Mouse (Mus musculus) left cerebral cortex, postnatal 10 days (tissue): Measurements from ENCODE around the gene Trir. TPM values are rescaled to one million over a fixed set of nuclear protein-coding genes. Genes with fewer than 3 reads are reported as not detected.

Experiments used
- DNase-seq, 2 experiments: peaks; one replicate each; pipeline ENCODE4 v3.0.0; 2021 to 2022; ENCODE audit warnings: low spot score in 2 of 2, mixed read lengths in 1 of 2; ENCODE audit errors: extremely low spot score in 1 of 2
- intact Hi-C: fragments of 180-260 bp; cut with DNase I; formaldehyde crosslinking; loops from one replicate; pipeline ENCODE4 v1.15.1; 2025
- total RNA-seq, 2 experiments: library from RNA; stranded (reverse); gene quantifications; 2 replicates each; pipeline ENCODE4 v1.2.3; 2021

The Trir gene
- total RNA-seq: 100 to 1,000 TPM; 139 to 145 TPM

DNA sequence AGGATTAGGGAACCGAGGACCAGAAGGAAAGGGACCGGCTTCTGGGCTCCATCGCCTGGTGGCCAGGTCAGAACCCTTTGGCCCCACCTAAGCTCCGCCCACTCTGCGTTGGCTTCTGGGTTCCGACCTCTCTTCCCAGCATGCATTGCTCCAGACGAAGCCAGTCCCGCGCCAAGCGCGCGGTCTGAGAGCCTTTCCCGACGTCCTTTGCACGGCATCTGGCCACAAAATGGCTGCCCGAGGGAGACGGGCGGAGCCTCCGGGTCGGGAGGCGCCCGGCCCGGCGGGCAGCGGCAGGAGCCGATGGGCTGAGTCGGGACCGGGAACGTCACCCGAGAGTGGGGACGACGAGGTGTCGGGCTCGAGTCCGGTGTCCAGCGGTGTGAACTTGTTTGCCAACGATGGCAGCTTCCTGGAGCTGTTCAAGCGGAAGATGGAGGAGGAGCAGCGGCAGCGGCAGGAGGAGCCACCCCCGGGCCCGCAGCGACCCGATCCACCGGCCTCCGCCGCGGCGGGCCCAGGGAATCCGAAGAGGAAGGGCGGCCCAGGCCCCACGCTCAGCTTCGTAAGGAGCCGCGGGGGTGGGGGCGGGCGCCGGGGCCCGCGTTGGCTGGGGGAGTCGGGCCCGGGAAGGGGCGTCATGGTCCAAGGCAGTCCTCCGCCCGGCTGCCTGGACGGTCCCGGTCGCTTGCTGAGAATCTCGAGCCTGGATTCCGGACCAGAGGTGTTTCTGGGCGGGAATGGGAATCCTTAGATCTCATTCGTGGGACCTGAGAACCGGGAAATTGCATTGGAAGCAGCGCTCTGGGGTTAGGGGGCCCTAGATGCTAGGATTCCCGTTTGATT is at the start of gene Trir:
Trir (plus strand) TSS at position 154 of the 846 bp plus-strand sequence.
- DNase-seq: peak; percentile 93 to 98
- intact Hi-C loops: no loop called here

DNA sequence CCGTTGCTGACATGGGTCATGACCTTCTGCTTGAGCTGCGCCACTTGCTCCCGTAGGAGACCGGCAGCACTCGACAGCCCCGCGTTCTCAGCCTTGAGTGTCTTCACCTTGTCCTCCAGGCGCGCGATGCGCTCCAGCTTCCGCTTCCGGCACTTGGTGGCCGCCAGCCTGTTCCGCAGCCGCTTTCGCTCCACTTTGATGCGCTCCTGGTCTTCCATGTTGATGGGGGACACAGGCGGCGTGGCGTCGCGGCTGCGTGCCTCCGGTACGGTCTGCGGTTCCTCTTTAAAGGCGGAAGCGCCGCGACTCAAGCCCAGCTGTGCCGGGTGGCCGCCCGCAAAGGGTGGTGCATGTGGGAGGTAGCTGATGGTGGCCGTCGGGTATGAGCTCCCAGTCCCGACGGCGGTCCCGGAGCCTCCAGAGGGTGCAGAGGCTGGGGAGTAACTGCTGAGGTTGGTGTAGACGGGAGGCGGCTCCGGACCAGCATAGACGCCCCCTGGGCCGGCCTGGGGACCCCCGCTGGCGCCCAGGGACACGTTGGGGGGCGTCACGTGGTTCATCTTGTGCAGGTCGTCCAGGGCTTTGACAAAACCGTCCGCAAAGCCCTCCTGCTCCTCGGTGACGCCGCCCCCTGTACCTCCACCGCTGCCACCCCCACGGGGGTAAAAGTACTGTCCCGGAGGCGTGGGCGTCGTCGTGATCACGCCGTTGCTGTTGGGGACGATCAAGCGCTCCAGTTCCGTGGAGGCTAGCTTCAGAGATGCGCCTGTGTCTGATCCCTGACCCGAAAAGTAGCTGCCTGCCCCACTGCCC is 49.0 kb upstream of the Trir start:
- intact Hi-C loops: no loop called here
- DNase-seq: peak in 1 of 2 experiments; percentile 83

DNA sequence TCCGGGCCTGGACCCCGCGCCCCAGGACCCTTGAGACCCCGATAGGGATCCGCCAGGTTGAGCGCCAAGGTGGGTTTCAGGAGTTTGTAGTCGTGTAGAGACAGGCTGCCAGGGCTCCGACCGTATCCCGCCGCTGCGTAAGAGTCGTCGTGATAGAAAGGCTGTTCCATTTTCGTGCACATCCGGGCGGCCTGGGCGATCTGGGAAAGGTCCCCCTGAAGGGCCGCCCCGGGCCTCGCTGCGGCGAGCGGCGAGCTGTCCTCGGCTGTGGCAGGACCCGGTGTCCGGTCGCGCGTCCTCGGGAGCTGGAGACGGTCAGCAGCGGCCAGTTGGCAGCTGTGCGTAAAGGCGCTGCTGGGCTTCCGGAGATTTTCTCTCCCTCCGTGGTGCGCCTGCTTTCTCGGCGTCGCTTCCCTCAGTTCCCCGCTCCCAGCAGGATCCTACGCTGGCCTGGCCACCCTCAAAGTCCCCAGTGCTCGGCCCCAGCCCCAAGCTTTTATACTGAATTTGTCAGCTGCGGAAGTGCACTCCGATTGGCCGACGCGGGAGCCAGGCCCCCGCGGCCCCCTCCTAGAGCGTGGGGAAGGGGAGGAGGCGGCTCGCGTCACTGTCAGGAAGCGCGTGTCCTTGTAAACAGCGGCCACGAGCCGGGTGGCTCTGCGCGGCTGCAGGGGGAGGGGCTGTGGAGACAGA is 48.2 kb upstream of the Trir start, which contains the start of gene Junb:
Junb (minus strand) TSS at position 471 of the 693 bp plus-strand sequence.
- intact Hi-C loops: no loop called here
- peak; percentile 92 to 97 for DNase-seq

DNA sequence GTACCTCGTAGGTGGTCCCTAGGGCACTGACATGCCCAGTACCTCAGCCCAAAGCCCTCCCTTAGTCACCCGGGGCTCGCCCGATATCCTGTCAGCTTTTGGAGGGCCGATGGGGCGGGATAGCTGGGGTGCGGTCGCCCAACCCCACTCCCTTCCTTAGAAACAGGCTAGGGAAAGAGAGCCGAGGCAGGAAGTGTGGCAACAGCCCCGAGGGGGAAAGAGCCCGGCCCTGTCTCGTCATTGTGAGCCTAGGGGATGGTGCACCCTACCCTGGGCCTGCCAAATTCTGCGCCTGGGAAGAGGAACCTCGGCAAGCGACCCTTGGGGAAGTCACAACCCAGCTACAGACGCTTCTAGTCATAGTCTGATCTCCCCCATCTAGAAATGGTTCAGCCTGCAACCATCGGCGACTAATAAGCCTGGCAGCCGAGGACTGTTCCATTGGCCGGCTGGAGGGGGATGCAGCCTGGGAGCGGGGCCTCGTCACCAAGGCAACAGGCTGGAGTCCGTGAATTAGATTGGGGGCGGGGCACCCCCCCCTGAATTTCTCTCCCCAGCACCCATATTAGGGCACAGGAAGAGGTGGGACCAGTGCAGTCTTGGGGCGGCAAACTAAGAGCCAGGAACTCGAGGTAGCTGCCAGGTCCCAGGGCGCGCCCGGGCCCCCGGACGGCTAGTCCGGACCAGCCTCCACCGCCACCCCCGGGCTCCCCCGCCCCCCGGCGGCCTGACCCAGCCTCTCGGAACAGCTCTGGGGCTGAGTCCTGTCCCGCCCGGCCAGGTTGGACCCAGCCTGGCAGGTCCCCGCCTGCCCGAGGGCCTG is 46.8 kb upstream of the Trir start:
- peak; percentile 91 to 96 for DNase-seq
- intact Hi-C loops: no loop called here

DNA sequence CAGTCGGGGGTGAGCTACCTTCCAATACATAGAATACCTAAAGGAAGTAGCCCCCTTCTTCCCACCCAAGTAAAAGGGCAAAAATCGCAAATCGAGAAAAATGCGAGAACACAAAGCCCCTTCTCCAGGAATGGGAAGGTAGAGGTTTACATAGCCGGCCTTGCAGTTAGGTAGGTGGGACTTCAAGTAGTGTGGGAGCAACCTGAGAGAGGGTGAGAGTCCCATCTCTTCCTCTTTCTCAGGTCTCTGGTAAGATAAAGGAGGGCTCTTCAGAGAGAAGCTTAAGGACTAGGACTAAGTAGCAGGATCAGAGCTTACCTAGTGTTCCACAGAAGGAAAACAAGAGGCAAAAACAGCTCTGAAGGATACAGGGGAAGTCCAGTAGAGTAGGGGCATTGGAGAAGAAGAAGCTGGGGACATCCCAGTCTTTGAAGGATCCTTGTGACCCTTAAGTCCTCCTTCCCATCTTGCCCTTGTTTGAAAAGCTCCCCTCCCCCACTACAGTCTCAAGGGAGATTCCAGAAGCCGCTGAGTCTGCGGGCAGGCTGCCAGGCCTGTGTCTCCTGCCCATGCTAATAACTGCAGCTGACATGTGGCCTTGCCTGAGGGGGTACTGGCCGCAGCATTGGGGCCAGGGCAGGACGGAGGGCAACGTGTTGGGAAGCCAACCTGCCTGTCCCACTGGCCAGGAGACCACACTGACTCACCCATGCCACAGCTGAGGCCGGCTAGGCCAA is 45.8 kb upstream of the Trir start:
- intact Hi-C loops: no loop called here
- DNase-seq: peak; percentile 71 to 92

DNA sequence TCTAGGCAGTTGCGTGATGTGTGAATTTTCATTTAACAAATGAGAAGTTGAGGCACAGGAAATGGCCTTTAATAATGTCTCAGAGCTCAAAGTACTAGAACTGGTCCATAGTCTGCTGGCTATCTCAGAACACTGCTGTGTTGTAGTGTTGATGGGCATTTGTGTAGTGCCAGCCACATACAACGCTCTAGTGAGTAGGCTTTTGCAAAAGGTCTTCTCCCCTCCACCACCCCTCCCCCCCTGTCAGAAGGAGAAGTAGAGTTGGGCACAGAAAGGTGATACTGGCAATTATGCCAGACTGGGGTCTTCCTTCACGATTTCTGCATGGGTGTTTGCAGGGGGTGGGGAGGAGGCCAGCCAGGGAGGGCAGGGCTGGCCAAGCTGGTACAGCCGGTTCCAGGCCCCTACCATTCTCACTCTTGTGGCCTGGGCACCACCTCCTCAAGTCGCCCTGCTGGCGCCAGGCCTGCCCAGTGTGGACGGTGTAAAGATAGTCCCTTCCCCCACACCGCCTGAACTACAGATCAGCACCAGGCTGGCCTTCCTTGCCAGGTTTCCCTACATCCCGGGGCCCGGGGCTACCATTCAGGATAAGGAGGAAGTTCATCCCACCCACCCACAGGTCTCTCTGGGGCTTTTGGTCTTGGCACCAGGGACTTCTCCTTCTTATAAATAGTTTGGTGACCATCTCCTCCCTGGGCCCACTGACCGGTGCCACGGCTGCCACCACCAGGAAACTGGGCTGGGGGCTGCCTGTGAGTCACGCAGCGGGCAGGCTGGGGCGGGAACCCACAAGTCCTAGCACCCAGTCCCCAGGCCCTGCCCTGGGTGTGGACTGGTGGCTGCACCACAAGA is 44.8 kb upstream of the Trir start:
- DNase-seq: no peak
- intact Hi-C loops: no loop called here

DNA sequence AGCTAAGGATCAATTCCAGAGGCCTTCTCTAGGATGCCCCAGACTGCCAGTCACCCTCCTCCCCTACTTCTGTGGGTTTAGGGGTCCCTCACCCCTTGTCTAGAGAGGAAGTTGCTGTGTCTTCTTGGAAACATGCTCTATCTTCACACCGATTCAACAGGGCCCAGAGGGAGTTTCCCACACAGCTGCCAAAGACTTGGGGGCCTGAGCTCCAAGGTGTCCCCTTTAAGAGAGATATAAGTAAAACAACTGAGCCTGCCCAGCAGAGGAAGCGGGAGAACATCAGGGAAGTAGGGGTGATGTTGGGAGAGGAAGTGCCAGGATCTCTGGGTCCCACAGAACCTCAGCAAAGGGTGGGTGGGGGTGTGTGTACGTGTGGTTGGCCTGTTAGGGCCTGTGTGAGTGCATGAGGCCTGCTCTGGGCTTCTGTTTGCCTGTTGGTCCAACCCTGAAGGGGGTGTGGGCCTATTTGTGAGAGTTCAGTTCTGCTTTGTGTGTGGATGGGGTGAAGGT is 44.1 kb upstream of the Trir start:
- intact Hi-C loops: no loop called here
- DNase-seq: no peak

DNA sequence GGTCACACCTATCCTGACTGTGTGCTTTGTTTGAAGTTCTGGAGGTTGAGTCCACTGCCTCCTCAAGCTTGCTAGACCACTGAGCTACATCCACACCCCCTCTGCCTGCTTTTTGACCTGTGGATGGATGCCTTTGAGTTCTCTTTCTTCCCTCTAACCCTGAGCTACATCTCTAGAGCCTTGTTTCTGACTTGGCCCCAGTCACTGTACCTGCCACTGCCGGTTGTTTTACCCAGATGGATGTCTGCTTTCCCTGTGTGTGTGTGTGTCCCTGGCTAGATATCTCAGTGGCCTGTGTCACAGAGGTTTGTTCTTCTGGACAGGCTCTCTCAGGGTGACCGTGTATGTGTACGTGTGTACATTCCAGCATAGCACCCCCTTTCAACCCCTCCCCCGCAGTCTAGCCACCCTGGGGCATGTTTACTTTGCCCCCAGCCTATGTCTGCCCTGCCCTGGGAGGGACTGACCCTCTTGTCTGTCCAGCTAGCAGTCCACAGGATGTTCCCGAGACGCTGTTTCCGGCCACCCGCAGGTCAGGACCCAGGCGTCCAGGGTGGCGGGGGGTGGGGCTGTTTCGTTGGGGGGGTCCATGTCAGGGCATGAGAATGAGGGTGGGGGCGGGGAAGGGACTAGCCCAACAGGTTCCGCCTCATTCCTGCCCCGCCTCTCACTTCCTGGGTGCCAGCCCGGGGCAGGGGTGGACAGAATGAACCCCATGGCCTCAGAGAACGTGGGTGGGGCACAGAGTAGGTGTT is 42.2 kb upstream of the Trir start:
- peak in 1 of 2 experiments; percentile 84 for DNase-seq
- intact Hi-C loops: no loop called here

DNA sequence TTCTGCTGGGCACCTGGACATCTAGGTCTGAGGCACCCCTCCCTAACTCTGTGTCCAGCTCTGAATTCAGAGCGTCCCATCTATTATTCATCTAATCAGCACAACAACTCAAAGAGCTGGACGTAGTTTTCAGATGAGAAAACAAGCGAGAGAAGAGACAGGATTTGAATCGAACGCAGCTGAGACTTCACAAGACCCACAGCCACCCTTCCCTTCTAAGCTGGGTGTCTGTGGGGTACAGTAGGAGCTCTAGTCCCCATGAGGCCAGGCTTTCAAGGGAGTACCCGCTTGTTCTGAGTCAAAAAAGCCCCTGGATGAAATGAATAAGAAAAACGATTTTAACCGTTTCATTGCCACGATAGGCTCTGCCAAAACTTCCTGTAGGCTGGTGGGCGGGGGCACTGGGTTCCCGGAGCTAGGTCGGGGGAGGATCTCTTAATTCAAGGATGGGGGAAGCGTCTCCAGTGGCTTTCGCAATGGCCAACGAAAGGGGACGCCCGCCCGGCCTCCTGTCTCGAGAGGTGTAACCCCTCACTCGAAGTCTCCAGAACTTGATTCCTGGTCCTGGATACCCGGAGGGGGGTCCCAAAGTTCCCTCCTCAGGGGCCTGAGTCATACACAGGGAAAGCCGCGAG is 41.5 kb upstream of the Trir start:
- intact Hi-C loops: no loop called here
- DNase-seq: peak in 1 of 2 experiments; percentile 74

DNA sequence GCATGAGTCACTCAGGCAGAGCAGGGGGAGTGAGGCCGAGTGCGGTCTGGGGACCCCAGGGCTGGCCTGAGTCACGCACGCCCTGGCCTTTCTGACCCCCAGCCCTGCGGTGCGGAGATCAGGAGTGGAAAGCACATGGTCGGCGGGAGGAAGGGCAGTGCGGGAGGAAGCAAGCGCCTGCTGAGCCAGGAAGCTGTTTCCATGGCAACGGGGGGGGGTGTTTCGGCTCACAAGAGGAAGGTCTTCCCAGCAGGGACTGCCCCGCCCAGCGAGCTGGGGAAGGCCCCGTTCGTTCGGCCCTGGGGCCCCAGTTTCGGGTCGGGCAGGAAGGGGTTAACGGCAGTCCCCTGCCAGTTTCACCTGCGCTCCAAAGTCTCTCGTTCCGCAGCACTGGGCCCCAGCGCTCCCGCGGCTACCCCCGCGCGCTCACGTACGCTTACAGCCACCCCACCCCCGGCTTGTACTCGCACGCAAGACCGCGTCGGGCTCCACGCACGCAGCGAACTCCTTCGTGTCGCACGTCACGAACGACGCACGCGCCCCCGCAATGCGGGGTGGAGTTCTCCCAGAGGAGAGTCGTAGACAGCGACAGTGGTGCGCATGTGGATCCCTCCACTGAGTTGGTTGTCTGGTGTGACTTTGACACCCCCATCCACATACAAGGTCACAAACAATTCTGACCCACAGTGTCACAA is 40.8 kb upstream of the Trir start:
- intact Hi-C loops: no loop called here
- DNase-seq: peak; percentile 88 to 97

DNA sequence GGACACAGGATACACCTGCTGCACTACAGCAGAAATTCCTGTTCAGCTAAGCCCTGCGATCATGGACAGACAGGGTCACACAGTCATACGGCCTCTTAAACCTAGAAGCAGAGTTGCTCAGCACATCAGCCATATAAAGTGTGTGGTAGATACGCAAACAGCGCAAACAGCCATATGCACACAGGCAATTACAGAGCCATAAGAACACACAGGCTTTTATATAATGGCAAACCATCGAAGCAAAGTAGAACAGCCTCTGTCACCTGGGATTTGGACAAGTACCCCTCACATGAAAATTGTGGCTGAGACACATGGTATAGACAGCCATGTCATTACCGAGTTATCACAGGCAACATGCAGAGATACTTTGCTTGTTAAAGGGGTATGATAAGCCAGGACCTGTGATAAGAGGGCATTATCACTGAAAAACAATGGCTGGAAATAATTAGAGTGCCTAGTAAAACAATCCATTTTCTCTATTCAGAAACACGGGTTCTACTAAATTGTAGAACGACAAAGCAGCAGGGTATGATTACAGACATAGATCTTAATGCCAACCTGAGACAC is 40.2 kb upstream of the Trir start:
- no peak for DNase-seq
- intact Hi-C loops: no loop called here

DNA sequence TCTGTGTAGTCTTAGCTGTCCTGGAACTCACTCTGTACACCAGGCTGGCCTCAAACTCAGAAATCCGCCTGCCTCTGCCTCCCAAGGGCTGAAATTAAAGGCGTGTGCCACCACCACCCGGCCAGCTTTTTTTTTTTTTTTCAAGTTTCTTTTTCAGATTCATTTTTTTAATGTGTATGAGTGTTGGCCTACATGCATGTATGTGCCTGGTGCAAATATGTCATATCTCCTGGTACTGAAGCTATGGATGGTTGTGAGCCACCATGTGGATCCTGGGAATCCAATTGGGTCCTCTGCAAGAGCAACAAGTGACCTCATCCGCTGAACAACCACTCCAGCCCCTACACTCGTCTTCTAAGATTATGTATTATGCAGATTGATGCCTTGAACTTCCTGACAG is 39.2 kb upstream of the Trir start:
- no peak for DNase-seq
- intact Hi-C loops: no loop called here

DNA sequence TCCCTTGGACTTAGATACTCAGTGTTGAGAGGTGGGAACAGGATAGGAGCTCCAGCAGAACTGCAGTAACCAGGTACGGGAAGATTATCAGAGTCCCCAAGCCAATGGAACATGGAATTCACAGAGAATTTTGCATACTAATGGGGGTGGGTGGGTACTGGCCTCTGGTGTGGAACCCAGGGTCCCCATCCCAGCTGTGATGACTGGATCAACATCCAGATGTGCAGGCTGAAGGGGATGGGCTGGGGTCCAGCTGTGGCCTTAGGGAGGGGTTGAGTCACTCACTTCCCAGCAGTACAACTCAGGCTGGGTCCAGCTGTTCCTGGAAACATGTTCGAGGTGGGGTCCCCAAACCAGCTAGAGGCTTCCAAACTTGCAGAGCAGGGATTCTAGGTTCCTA is 38.7 kb upstream of the Trir start:
- intact Hi-C loops: no loop called here
- no peak for DNase-seq

DNA sequence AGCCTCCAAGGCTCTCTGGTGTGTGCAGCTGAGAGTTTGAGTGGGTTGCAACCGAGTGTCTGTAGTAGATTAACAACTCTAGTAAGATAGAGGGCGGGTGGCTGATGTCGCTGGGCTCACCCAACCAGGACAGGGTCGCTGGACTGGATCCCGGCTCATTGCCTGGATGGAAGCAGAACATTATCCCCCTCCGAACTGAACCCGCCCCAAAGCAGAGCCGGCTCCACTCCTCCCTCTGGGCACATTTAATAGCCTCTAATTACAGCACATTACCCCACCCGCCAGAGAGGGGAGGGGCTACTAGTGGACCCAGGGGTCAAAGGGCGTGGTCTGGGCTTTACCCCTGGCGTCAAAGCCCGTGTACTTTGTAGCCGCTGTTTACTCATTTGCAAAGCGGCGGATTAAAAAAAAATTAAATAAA is 37.3 kb upstream of the Trir start:
- DNase-seq: peak in 1 of 2 experiments; percentile 64
- intact Hi-C loops: no loop called here

DNA sequence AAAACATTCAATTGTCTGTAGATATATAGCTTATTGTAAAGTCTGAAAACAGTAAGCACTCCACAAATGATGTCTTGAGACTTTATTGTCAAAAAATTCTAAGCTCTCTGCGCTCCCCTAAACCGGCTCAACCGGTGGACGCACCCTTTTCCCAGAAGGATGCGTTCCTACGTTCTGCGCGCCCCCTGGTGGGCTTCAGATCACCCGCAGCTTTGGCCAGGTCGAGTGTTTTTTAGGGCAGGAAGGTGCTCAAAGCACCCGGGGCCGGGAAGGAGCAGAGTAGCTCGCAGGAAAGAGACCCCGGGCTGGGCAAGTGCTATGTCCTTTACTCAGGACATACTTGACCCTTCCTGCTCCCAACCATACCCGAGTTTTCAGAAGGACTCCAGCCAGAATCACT is 36.8 kb upstream of the Trir start:
- DNase-seq: peak; percentile 90 to 92

More for the DNA sequence above, 36.8 kb upstream of the Trir start:
- intact Hi-C loops: loop anchor here (1.0 kb wide), 1 partner anchor 15 kb away; no protein-coding TSS in a partner anchor
